Mouse (Mus musculus) mouse trophoblast stem cell (cell line): ENCODE results near the gene Ranbp9.

Source experiments
- in situ Hi-C, 2 experiments: fragments of 300-500 bp; cut with MseI, MboI; formaldehyde crosslinking; loops; 2 replicates in 1 of 2; 3 replicates in 1 of 2; pipeline ENCODE4 v1.15.1; 2025

The Ranbp9 gene

GRCm38 (mm10) chr13:43452177-43452576 lies 28.9 kb downstream of the Ranbp9 start:
- in situ Hi-C loops = no loop called here

GRCm38 (mm10) chr13:43450686-43451085 lies 30.4 kb downstream of the Ranbp9 start:
- in situ Hi-C loops = no loop called here

- in situ Hi-C loops = no loop called here
Measured at GRCm38 (mm10) chr13:43447721-43448120, 33.4 kb downstream of the Ranbp9 start.

- in situ Hi-C loops = no loop called here
Measured at GRCm38 (mm10) chr13:43445754-43446153, 35.3 kb downstream of the Ranbp9 start.

GRCm38 (mm10) chr13:43444717-43445116 lies 36.4 kb downstream of the Ranbp9 start:
- in situ Hi-C loops = no loop called here

- in situ Hi-C loops = no loop called here
Measured at GRCm38 (mm10) chr13:43443706-43444105, 37.4 kb downstream of the Ranbp9 start.

- in situ Hi-C loops = no loop called here
Measured at GRCm38 (mm10) chr13:43442551-43442950, 38.5 kb downstream of the Ranbp9 start.

- in situ Hi-C loops = no loop called here
Measured at GRCm38 (mm10) chr13:43440376-43440775, 40.7 kb downstream of the Ranbp9 start.

- in situ Hi-C loops = no loop called here
Measured at GRCm38 (mm10) chr13:43433395-43433794, 47.7 kb downstream of the Ranbp9 start.

- in situ Hi-C loops = no loop called here
Measured at GRCm38 (mm10) chr13:43428436-43428835, 52.6 kb downstream of the Ranbp9 start.

- in situ Hi-C loops = no loop called here
Measured at GRCm38 (mm10) chr13:43415249-43415648, 65.8 kb downstream of the Ranbp9 start.

GRCm38 (mm10) chr13:43413611-43414010 lies 67.5 kb downstream of the Ranbp9 start:
- in situ Hi-C loops = no loop called here

GRCm38 (mm10) chr13:43412311-43412710 lies 68.8 kb downstream of the Ranbp9 start:
- in situ Hi-C loops = no loop called here

GRCm38 (mm10) chr13:43399576-43399975 lies 81.5 kb downstream of the Ranbp9 start:
- in situ Hi-C loops = no loop called here

- in situ Hi-C loops = no loop called here
Measured at GRCm38 (mm10) chr13:43398297-43399080, 82.6 kb downstream of the Ranbp9 start, which contains the start of gene Nol7. Gene Nol7, plus strand, starts transcription at chr13:43398390.

GRCm38 (mm10) chr13:43397700-43398296 lies 83.3 kb downstream of the Ranbp9 start:
- in situ Hi-C loops = no loop called here

- in situ Hi-C loops = no loop called here
Measured at GRCm38 (mm10) chr13:43385321-43385720, 95.8 kb downstream of the Ranbp9 start.

GRCm38 (mm10) chr13:43379989-43380388 lies 101.1 kb downstream of the Ranbp9 start:
- in situ Hi-C loops = no loop called here

- in situ Hi-C loops = no loop called here
Measured at GRCm38 (mm10) chr13:43374918-43375432, 106.1 kb downstream of the Ranbp9 start.

- in situ Hi-C loops = no loop called here
Measured at GRCm38 (mm10) chr13:43374205-43374604, 106.9 kb downstream of the Ranbp9 start.

- in situ Hi-C loops = no loop called here
Measured at GRCm38 (mm10) chr13:43372892-43373291, 108.2 kb downstream of the Ranbp9 start.

- in situ Hi-C loops = no loop called here
Measured at GRCm38 (mm10) chr13:43370063-43370462, 111.0 kb downstream of the Ranbp9 start.

GRCm38 (mm10) chr13:43365825-43366184 lies 115.3 kb downstream of the Ranbp9 start:
- in situ Hi-C loops = no loop called here
